Mouse (Mus musculus) lung, embryonic 15.5 days (tissue): Measurements from ENCODE around the gene Kif2a. TPM values are rescaled to one million over a fixed set of nuclear protein-coding genes. Genes with fewer than 3 reads are reported as not detected.

ENCODE experiments used
- ATAC-seq: fragments of 200-750 bp; cut with Nextera tagmentation; 2 replicates; pipeline ENCODE4 v1.8.0; 2017; ENCODE audit warnings: moderate number of reproducible peaks, borderline replicate concordance; ENCODE audit not compliant: low FRiP score, low TSS enrichment; ENCODE audit errors: extremely low read depth
- H3K27ac ChIP-seq: fragments of 300-500 bp; sonication (generic); 2 replicates; pipeline ENCODE4 v1.5.1; 2015; ENCODE audit warnings: moderate library complexity, mild to moderate bottlenecking, inconsistent platforms
- H3K27me3 ChIP-seq: fragments of 300-500 bp; sonication (generic); 2 replicates; pipeline ENCODE4 v1.6.1; 2015; ENCODE audit warnings: inconsistent platforms
- H3K36me3 ChIP-seq: fragments of 300-500 bp; sonication (generic); 2 replicates; pipeline ENCODE4 v1.6.1; 2015; ENCODE audit warnings: inconsistent platforms
- H3K4me1 ChIP-seq: fragments of 300-500 bp; sonication (generic); 2 replicates; pipeline ENCODE4 v1.6.1; 2015; ENCODE audit warnings: inconsistent platforms
- H3K4me2 ChIP-seq: fragments of 300-500 bp; sonication (generic); 2 replicates; pipeline ENCODE4 v1.6.1; 2015; ENCODE audit warnings: inconsistent platforms, mild to moderate bottlenecking, moderate library complexity
- H3K4me3 ChIP-seq: fragments of 300-500 bp; sonication (generic); 2 replicates; pipeline ENCODE4 v1.5.1; 2015; ENCODE audit warnings: mild to moderate bottlenecking, inconsistent platforms
- H3K9ac ChIP-seq: fragments of 300-500 bp; sonication (generic); 2 replicates; pipeline ENCODE4 v1.6.1; 2015; ENCODE audit warnings: inconsistent platforms
- H3K9me3 ChIP-seq: fragments of 300-500 bp; sonication (generic); 2 replicates; pipeline ENCODE4 v1.6.1; 2016; ENCODE audit warnings: inconsistent platforms
- WGBS: fragments of 180-500 bp; shearing (Covaris S2); methylation state at CpG from one replicate; pipeline ENCODE4 v1.1.7; 2015; 5-methylcytosine and 5-hydroxymethylcytosine counted together
- polyA plus RNA-seq: library from polyadenylated mRNA; unstranded; fragments of >200 nt; fragmentation: Nextera tagmentation; extraction: Ambion mirVana; gene quantifications from 2 replicates; pipeline ENCODE4 v1.2.1, GENCODE M21; 2015

The Kif2a gene
- polyA plus RNA-seq, 1 experiment from 2014 or later, result 23.3 TPM

DNA sequence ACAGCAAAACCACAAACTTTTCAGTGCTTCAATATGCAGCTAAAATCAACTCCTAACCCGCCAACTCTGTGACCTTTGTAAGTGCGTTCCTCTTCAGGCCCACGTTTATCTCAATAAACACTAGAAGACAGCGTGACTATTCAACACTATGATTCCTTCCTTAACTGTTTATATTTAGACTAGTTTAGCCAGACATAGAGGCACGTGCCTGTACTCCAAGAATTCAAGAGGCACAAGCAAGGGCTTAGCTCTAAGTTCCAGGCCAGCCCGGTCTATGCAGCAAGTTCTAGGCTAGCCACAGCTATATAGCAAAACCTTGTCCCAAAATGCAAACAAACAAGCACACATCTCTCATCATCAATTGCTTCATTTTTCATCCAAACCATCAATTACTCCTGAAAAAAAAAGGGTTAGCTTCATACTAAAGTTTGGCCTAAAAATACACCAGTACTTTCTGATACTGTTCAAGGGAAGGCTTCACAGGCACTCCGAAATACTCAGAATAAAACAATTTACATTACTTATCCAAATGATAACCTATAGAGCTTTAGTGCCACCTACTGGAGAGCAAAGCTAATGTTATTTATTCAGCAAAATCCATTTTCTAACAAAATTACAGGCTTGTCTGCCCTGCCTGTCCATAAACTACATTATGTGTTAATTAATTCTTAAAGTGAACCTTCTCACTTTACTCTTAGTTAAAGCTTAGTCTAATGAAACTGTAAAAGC is 103.4 kb downstream of the Kif2a start:
- Histone ChIP-seq H3K27ac (no peak overlapping the region), H3K4me2 (no peak overlapping the region), H3K9ac (no peak overlapping the region), H3K4me3 (no peak overlapping the region), H3K36me3 (peaks cover 13% of the 10 kb centered on the region; the same call in 1 of the 2 replicates), H3K9me3 (no peaks in the 10 kb centered on the region), H3K27me3 (no peaks in the 10 kb centered on the region), H3K4me1 (no peaks in the 10 kb centered on the region)
- no peak; the same call in 1 of the 2 replicates for ATAC-seq
- 55% methylated on average over 7 of the region's 7 CpGs for WGBS

DNA sequence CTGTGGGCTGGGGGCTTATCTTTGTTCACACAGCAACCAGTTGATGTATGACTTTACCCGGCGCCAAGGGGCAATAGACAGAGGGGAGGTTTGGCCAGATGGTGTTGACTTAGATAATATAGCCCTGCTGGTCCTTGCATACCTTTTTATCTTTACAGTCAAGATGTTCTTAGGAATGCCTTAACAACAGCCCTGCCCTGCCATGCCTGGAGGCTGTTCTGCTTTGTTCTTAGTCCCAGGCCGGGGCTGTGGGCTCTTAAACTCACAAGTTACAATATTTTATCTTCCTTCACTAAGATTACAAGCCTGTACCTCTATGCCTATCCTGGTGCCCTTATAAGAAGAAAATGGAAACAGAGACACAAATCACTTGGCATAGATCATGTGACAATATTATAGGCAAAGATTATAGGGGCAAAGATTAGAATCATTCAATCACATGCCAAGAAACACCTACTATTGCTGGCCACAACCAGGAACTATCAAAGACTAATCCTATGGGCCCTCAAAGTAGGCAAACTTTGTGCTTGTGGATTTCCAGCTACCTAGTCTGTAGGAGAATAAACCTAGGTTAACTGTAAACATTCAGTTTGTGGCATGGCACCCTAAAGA is 108.7 kb downstream of the Kif2a start:
- Histone ChIP-seq H3K4me2 (no peak overlapping the region), H3K27me3 (no peaks in the 10 kb centered on the region), H3K36me3 (peaks cover 26% of the 10 kb centered on the region), H3K9ac (no peak overlapping the region), H3K4me3 (no peak overlapping the region), H3K4me1 (no peaks in the 10 kb centered on the region), H3K9me3 (no peaks in the 10 kb centered on the region), H3K27ac (no peak overlapping the region)
- WGBS, result 38% methylated on average over 3 of the region's 3 CpGs
- no peak for ATAC-seq

DNA sequence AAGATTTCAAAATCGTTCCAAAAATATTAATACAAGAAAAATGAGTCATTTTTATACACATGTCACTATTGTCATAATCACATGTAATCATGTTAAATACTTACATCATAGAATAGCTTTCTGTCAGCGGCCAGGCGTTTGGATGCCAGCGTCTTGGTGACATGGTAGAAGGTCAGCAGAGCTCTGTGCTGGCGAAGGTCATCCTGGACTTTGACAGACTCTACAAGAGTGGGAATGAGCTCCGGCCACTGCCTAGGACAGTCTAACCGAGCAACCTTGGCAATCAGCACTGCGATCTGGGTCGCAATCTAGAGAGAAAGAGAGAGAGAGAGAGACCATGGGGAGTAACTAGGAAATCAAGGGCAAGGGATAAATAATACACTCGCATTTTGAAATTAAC is 111.8 kb downstream of the Kif2a start:
- H3K9me3 ChIP-seq, result no peaks in the 10 kb centered on the region
- ATAC-seq, result no peak
- H3K9ac ChIP-seq, result no peak overlapping the region
- H3K4me2 ChIP-seq, result no peak overlapping the region
- no peaks in the 10 kb centered on the region for H3K4me1 ChIP-seq
- WGBS, result 95% methylated on average over 10 of the region's 10 CpGs
- H3K4me3 ChIP-seq, result no peak overlapping the region
- no peaks in the 10 kb centered on the region for H3K27me3 ChIP-seq
- no peak overlapping the region for H3K27ac ChIP-seq
- H3K36me3 ChIP-seq, result peaks cover 37% of the 10 kb centered on the region

Other genes with a start within 250 kb of the Kif2a start
- 60.5 and 61.1 TPM in 2 replicates for gene Ipo11, start 85.2 kb downstream of the Kif2a start, polyA plus RNA-seq
- gene Dimt1, start 75.0 kb downstream of the Kif2a start, polyA plus RNA-seq, result 44.1 and 44.2 TPM in 2 replicates